ENCODE assay signal across 1 mouse cellular context in the genomic region with DNA sequence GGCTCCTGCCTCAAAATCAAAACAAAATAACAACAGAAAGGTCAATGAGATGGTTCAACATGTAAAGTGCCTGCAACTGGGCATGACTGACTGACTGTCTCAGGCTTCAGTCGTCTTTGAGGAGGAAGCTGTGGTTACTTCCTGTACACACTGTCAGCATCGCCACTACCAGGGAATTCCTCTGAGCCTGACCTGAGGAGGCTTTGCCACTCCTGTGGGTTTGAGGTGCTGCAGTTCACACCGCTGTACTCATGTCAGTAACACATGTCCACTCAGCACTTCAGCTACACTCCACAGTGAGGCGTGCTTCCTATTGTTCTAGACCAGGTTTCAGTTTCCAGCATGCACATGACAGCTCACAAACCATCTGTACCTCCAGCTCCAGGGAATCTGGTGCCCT.
TF ChIP-seq lines count a peak whose summit lies in the region.

No protein-coding gene starts in this region.

TF ChIP-seq in MEL, 35 proteins besides CTCF, POLR2A, EP300 and RAD21 (continued from another document):
- no peak for TF ChIP-seq TCF12 (IDR thresholded peaks at IDR 0.05; ENCODE audit: low read depth, low read length)
- TF ChIP-seq HCFC1 (IDR thresholded peaks at IDR 0.05; ENCODE audit: low read depth, low read length) = no peak
- 0 out of 2 replicates have a peak, but pooled peaks have one; percentile 42 for TF ChIP-seq MAZ (IDR thresholded peaks at IDR 0.05; ENCODE audit: low read depth, low read length)
- 0 out of 2 replicates have a peak, but pooled peaks have one; percentile 41 for TF ChIP-seq GABPA (IDR thresholded peaks at IDR 0.05; ENCODE audit: low read depth, low read length)
- peak; percentile 61 for TF ChIP-seq ELF1 (IDR thresholded peaks at IDR 0.05; ENCODE audit: low read depth, low read length)
- no peak for TF ChIP-seq ZKSCAN1 (IDR thresholded peaks at IDR 0.05; ENCODE audit: low read depth, low read length)
- TF ChIP-seq ZNF384 (IDR thresholded peaks at IDR 0.05; ENCODE audit: low read depth, low read length) = no peak
- TF ChIP-seq POLR2AphosphoS5 (IDR thresholded peaks at IDR 0.05; ENCODE audit: borderline replicate concordance, low read depth, low read length) = no peak
- TF ChIP-seq TBP (IDR thresholded peaks at IDR 0.05; ENCODE audit: low read depth, low read length) = no peak
- TF ChIP-seq UBTF (IDR thresholded peaks at IDR 0.05; ENCODE audit: borderline replicate concordance, insufficient read depth, low read depth, low read length) = no peak
- no peak for TF ChIP-seq ZMIZ1 (IDR thresholded peaks at IDR 0.05; ENCODE audit: low read depth, low read length)
- TF ChIP-seq SMC3 (IDR thresholded peaks at IDR 0.05; ENCODE audit: low read depth, low read length) = peak; percentile 5; the same call in 1 of the 2 replicates
- TF ChIP-seq USF1 (IDR thresholded peaks at IDR 0.05; ENCODE audit: low read depth, low read length) = no peak
- no peak for TF ChIP-seq KAT2A (conservative IDR thresholded peaks at IDR 0.05; ENCODE audit: low read depth, low read length)
- no peak for TF ChIP-seq CHD1 (IDR thresholded peaks at IDR 0.05; ENCODE audit: low read depth, low read length)
- peak; percentile 75 for TF ChIP-seq MXI1 (IDR thresholded peaks at IDR 0.05; ENCODE audit: low read depth, low read length)
- TF ChIP-seq ZC3H11A (IDR thresholded peaks at IDR 0.05; ENCODE audit: low read depth, low read length) = no peak
- no peak for TF ChIP-seq GATA1 (IDR thresholded peaks at IDR 0.05; ENCODE audit: low read depth, low read length)
- no peak for TF ChIP-seq USF2 (IDR thresholded peaks at IDR 0.05; ENCODE audit: borderline replicate concordance in 1 of 2, insufficient read depth in 1 of 2, low read depth in 1 of 2, low read length in 2 of 2)
